Mouse (Mus musculus) embryo, embryonic 10.5 days (tissue): Measurements from ENCODE around the gene Clec18a.
A peak's percentile ranks its signal among the peaks of the same experiment; 100 is the strongest.
"Not testable (repeated sequence)": the region's sequence is repeated elsewhere in the genome, so short reads cannot be mapped to it uniquely, and the experiment has no call there.

ENCODE experiments used
- DNase-seq: peaks from one replicate; pipeline ENCODE4 v3.0.0-alpha.2; 2015; ENCODE audit warnings: low spot score

The Clec18a gene

DNA sequence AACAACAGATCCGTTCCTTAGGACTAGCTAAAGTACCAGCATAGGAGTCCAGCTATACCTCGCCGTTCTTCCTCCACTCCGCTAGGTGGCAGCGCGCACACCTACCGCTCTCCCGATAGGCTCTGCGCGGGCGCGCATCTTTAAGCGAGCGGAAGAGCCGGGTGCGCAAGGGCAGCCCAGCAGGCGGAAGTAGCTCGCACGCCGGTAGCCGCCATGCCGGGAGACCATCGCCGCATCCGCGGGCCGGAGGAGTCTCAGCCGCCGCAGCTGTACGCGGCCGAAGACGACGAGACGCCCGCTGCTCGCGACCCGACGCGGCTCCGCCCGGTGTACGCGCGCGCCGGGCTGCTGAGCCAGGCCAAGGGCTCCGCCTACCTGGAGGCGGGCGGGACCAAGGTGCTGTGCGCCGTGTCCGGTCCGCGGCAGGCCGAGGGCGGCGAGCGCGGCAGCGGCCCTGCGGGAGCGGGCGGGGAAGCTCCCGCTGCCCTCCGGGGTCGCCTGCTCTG lies 36.0 kb downstream of the Clec18a start, which contains the start of gene Exosc6:
Gene Exosc6 (plus strand): TSS at position 182 of the 506 bp plus-strand sequence.
- DNase-seq, result peak; percentile 97

- DNase-seq, result no peak
Measured at GRCm38 (mm10) chr8:111055661-111056060, 36.6 kb downstream of the Clec18a start.

GRCm38 (mm10) chr8:111055031-111055634 lies 37.1 kb downstream of the Clec18a start:
- no peak for DNase-seq

GRCm38 (mm10) chr8:111053827-111054518 lies 38.3 kb downstream of the Clec18a start:
- no peak for DNase-seq

- no peak for DNase-seq
Measured at GRCm38 (mm10) chr8:111049106-111049505, 43.1 kb downstream of the Clec18a start.

DNA sequence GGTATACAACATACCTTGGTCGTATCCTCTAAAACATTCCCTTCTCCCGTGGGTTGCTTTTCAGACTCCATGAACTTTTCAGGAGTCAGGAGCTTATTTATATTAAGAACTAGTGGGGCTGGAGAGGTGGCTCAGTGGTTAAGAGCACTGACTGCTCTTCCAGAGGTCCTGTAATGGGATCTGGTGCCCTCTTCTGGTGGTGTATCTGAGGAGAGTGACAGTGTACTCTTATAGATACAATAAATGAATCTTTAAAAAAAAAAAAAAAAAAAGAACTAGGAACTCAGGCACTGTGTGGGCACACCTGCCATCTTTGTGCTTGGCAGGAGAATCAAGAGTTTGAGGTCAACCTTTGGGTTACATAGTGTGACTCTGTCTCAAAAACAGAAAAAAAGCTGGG lies 43.5 kb downstream of the Clec18a start:
- no peak for DNase-seq

GRCm38 (mm10) chr8:111044003-111044734 lies 48.1 kb downstream of the Clec18a start:
- peak; percentile 14 for DNase-seq

GRCm38 (mm10) chr8:111042546-111042945 lies 49.7 kb downstream of the Clec18a start:
- no peak for DNase-seq

GRCm38 (mm10) chr8:111036591-111036990 lies 55.6 kb downstream of the Clec18a start:
- no peak for DNase-seq

DNA sequence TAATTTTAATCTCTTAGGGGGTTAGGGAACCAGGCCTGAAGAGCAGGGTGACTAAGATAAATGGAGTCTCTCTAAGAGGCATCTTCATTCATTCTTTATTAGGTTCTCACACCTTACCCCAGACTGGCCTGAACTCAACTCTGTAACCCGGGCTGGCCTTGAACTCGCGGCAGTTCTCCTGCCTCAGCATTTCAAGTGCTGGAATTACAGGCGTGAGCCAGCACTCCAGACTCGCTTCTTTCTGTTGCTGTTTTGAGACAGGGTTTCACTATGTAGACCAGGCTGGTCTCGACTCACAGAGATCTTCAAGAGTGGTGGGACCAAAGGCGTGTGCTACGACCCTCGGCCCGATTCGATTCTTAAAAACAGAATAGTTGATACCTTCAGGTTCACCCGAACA lies 58.0 kb downstream of the Clec18a start:
- DNase-seq, result peak; percentile 66

GRCm38 (mm10) chr8:111033482-111034215 lies 58.6 kb downstream of the Clec18a start:
- DNase-seq, result peak; percentile 100

DNA sequence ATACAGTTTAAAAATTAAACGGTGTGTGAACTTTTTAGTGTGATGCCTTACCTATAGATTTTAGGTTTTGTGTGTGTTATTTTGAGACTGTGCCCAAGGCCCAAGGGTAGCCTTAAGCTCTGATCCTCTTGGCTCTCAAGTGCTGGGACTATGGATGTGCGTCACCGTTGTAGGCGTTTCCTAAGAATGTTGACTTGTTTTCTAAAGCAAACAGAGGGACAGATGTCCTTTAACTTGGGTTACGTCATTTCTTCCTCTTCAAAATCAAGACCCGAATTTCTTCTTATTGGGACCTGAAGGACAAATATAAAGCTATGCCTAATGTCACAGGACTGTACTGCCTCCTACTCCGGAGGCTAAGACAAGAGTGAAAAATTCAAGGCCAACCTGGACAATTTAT lies 59.3 kb downstream of the Clec18a start, which contains the start of gene Aars:
Gene Aars (plus strand): TSS at position 229 of the 400 bp plus-strand sequence.
- DNase-seq, result no peak

- no peak for DNase-seq
Measured at GRCm38 (mm10) chr8:111031572-111031971, 60.7 kb downstream of the Clec18a start, which contains the start of gene Ddx19b. TSS of gene Ddx19b (minus strand) at chr8:111031751.

DNA sequence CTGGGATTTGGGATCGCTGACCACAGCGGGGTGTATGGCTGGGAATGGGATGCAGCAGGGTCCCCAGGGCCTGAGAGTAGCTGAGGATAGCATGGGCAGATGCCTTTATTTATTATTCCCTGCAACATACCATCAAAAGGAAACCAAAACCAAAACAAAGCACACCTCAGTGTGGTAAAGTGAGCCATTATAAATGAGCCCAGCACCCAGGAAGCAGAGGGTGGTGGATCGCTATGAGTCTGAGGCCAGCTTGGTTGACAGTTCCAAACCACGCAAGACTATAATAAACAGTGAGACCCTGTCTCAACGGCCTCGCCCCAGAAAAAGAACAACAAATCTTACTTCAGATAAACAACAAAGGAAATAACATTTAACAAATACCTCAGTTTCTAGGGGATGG lies 62.2 kb downstream of the Clec18a start:
- DNase-seq, result no peak

DNA sequence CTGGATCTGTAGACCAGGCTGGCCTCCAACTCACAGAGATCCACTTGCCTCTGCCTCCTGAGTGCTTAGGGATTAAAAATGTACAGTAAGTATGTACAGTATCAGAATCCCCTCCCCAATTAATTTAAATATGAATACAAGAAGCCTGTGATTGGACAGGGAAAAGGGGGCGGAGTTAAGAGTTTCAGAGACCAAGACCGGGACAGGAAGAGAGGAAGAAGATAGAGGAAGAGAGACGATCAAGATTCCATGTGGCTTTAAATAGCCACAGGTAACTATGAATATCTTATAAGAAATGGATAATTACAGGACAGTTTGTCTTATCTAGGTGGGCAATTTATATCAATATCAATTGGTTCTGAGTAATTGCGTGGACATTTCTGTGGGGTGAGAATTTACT lies 62.6 kb downstream of the Clec18a start:
- DNase-seq, result no peak

GRCm38 (mm10) chr8:111027391-111027937 lies 64.8 kb downstream of the Clec18a start:
- peak; percentile 90 for DNase-seq

DNA sequence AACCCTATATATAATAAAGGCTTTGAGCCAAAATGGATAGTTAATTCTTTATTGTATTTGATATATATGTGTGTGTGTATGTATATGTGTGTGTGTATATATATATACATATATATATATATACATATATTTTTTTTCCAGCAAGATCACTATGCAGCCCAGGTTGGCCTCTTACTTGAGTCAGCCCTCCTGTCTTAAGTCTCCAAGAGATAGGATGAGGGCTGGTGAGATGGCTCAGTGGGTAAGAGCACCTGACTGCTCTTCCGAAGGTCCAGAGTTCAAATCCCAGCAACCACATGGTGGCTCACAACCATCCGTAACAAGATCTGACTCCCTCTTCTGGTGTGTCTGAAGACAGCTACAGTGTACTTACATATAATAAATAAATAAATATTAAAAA lies 65.6 kb downstream of the Clec18a start:
- DNase-seq, result not testable (repeated sequence)

GRCm38 (mm10) chr8:111010230-111010991 lies 81.8 kb downstream of the Clec18a start:
- not testable (repeated sequence) for DNase-seq
